Mouse (Mus musculus) adipocyte (in vitro differentiated cells): Measurements from ENCODE around the gene Morn1.
"Not testable (repeated sequence)": the region's sequence is repeated elsewhere in the genome, so short reads cannot be mapped to it uniquely, and the experiment has no call there.

ENCODE experiments used
- DNase-seq: peaks from one replicate; pipeline ENCODE4 v3.0.0-alpha.2; 2016; ENCODE audit warnings: low spot score

Morn1 gene

GRCm38 (mm10) chr4:155078808-155079207, 7.6 kb upstream of the Morn1 start:
- not testable (repeated sequence) for DNase-seq

- no peak for DNase-seq
Measured at GRCm38 (mm10) chr4:155079666-155080065, 6.7 kb upstream of the Morn1 start.

GRCm38 (mm10) chr4:155083553-155083952, 2.8 kb upstream of the Morn1 start:
- DNase-seq = no peak

GRCm38 (mm10) chr4:155084351-155084750, 2.0 kb upstream of the Morn1 start:
- DNase-seq = no peak

GRCm38 (mm10) chr4:155085206-155086107, 920 bp upstream of the Morn1 start:
- DNase-seq = no peak

- no peak for DNase-seq
Measured at GRCm38 (mm10) chr4:155089241-155089640, 2.9 kb downstream of the Morn1 start.

- DNase-seq = no peak
Measured at GRCm38 (mm10) chr4:155090147-155090546, 3.8 kb downstream of the Morn1 start.

GRCm38 (mm10) chr4:155090688-155091449, 4.5 kb downstream of the Morn1 start:
- DNase-seq = no peak

GRCm38 (mm10) chr4:155092718-155093430, 6.5 kb downstream of the Morn1 start:
- no peak for DNase-seq

GRCm38 (mm10) chr4:155093431-155094149, 7.2 kb downstream of the Morn1 start:
- no peak for DNase-seq

GRCm38 (mm10) chr4:155094565-155094964, 8.2 kb downstream of the Morn1 start:
- peak; percentile 26 for DNase-seq

GRCm38 (mm10) chr4:155095238-155095900, 9.0 kb downstream of the Morn1 start:
- DNase-seq = peak; percentile 93

- no peak for DNase-seq
Measured at GRCm38 (mm10) chr4:155095967-155096366, 9.6 kb downstream of the Morn1 start.

GRCm38 (mm10) chr4:155097452-155097851, 11.1 kb downstream of the Morn1 start:
- no peak for DNase-seq

- DNase-seq = no peak
Measured at GRCm38 (mm10) chr4:155098572-155098971, 12.2 kb downstream of the Morn1 start.

GRCm38 (mm10) chr4:155107886-155108285, 21.5 kb downstream of the Morn1 start:
- no peak for DNase-seq

- no peak for DNase-seq
Measured at GRCm38 (mm10) chr4:155109471-155109870, 23.1 kb downstream of the Morn1 start.

- DNase-seq = no peak
Measured at GRCm38 (mm10) chr4:155113766-155114410, 27.5 kb downstream of the Morn1 start.

GRCm38 (mm10) chr4:155116607-155117006, 30.2 kb downstream of the Morn1 start:
- DNase-seq = no peak

- no peak for DNase-seq
Measured at GRCm38 (mm10) chr4:155117396-155117978, 31.1 kb downstream of the Morn1 start.
